Mouse (Mus musculus) frontal cortex, adult (tissue): Measurements from ENCODE around the gene Asl.
"Not testable (repeated sequence)": the region's sequence is repeated elsewhere in the genome, so short reads cannot be mapped to it uniquely, and the experiment has no call there.

Source experiments
- ATAC-seq: cut with Nextera tagmentation; 2 replicates; pipeline ENCODE4 v1.9.2; 2017; ENCODE audit warnings: mild to moderate bottlenecking, moderate library complexity, mixed read lengths; ENCODE audit not compliant: low TSS enrichment

The Asl gene

GRCm38 (mm10) chr5:130046100-130046499, 17.1 kb upstream of the Asl start:
- no peak for ATAC-seq

GRCm38 (mm10) chr5:130044201-130044695, 15.2 kb upstream of the Asl start:
- peak; percentile 66 for ATAC-seq

- ATAC-seq: no peak
These were observed 14.7 kb upstream of the Asl start for GRCm38 (mm10) chr5:130043741-130044140.

- no peak for ATAC-seq
These were observed 12.2 kb upstream of the Asl start for GRCm38 (mm10) chr5:130041262-130041661.

GRCm38 (mm10) chr5:130040797-130041196, 11.8 kb upstream of the Asl start:
- no peak for ATAC-seq

- ATAC-seq: no peak
These were observed 8.9 kb upstream of the Asl start for GRCm38 (mm10) chr5:130037752-130038455.

- ATAC-seq: not testable (repeated sequence)
These were observed 7.3 kb upstream of the Asl start for GRCm38 (mm10) chr5:130036300-130036699.

GRCm38 (mm10) chr5:130033869-130034268, 4.8 kb upstream of the Asl start:
- ATAC-seq: no peak

GRCm38 (mm10) chr5:130031410-130032390, 2.7 kb upstream of the Asl start:
- no peak for ATAC-seq

GRCm38 (mm10) chr5:130027696-130028095, 1.4 kb downstream of the Asl start:
- no peak for ATAC-seq

- ATAC-seq: no peak
These were observed 1.9 kb downstream of the Asl start for GRCm38 (mm10) chr5:130027134-130027533.

GRCm38 (mm10) chr5:130023767-130024539, 5.1 kb downstream of the Asl start:
- peak; percentile 93 for ATAC-seq

- ATAC-seq: no peak
These were observed 5.8 kb downstream of the Asl start for GRCm38 (mm10) chr5:130023067-130023766.

- no peak for ATAC-seq
These were observed 6.7 kb downstream of the Asl start for GRCm38 (mm10) chr5:130022366-130022765.

- no peak for ATAC-seq
These were observed 7.6 kb downstream of the Asl start for GRCm38 (mm10) chr5:130021361-130021966.

GRCm38 (mm10) chr5:130019461-130019860, 9.6 kb downstream of the Asl start:
- ATAC-seq: no peak

GRCm38 (mm10) chr5:130015104-130015503, 13.9 kb downstream of the Asl start:
- no peak for ATAC-seq

- no peak for ATAC-seq
These were observed 18.1 kb downstream of the Asl start for GRCm38 (mm10) chr5:130010961-130011360.

GRCm38 (mm10) chr5:130009784-130010183, 19.3 kb downstream of the Asl start:
- no peak for ATAC-seq

- ATAC-seq: no peak
These were observed 20.9 kb downstream of the Asl start for GRCm38 (mm10) chr5:130008034-130008590.
